Mouse (Mus musculus) thymus, adult 2 months (tissue): ENCODE results near the gene Rab23. TPM values are rescaled to one million over a fixed set of nuclear protein-coding genes. Genes with fewer than 3 reads are reported as not detected.
A peak's percentile ranks its signal among the peaks of the same experiment; 100 is the strongest.

Experiments
- DNase-seq: peaks from one replicate; pipeline ENCODE4 v3.0.0; 2021
- H3K27ac ChIP-seq: fragments of 200-500 bp; 2 replicates; pipeline ENCODE4 v1.5.1; 2012; ENCODE audit warnings: low read length, control low read depth; ENCODE audit not compliant: control insufficient read depth, insufficient read depth
- H3K27me3 ChIP-seq: fragments of 200-500 bp; 2 replicates; pipeline ENCODE4 v1.6.1; 2012; ENCODE audit warnings: mild to moderate bottlenecking, low read length, moderate library complexity, mixed read lengths; ENCODE audit not compliant: control insufficient read depth, insufficient read depth
- H3K36me3 ChIP-seq: fragments of 200-500 bp; 2 replicates; pipeline ENCODE4 v1.6.1; 2012; ENCODE audit warnings: mild to moderate bottlenecking, low read length, moderate library complexity; ENCODE audit not compliant: control insufficient read depth, insufficient read depth
- H3K4me1 ChIP-seq: fragments of 200-500 bp; replicated peaks from 2 replicates; pipeline ENCODE4 v1.6.1; 2012; ENCODE audit warnings: low read length; ENCODE audit not compliant: control insufficient read depth, insufficient read depth
- H3K4me3 ChIP-seq: fragments of 200-500 bp; 2 replicates; pipeline ENCODE4 v1.5.1; 2012; ENCODE audit warnings: mild to moderate bottlenecking, low read length, control low read depth, moderate library complexity; ENCODE audit not compliant: control insufficient read depth, insufficient read depth
- CTCF ChIP-seq: fragments of 200-500 bp; IDR thresholded peaks from 2 replicates; pipeline ENCODE4 v1.5.1; 2012; ENCODE audit warnings: mild to moderate bottlenecking, control low read depth, low read length, moderate library complexity, borderline replicate concordance; ENCODE audit not compliant: control insufficient read depth, poor library complexity, insufficient read depth; ENCODE audit errors: extremely low read depth
- POLR2A ChIP-seq: fragments of 200-500 bp; IDR thresholded peaks from 2 replicates; pipeline ENCODE4 v1.6.1; 2012; ENCODE audit warnings: mild to moderate bottlenecking, low read length, control low read depth, moderate library complexity; ENCODE audit not compliant: control insufficient read depth, poor library complexity, insufficient read depth; ENCODE audit errors: extremely low read depth
- WGBS: fragments of 180-500 bp; shearing (Covaris S2); methylation state at CpG from one replicate; pipeline ENCODE4 v1.1.7; 2018; 5-methylcytosine and 5-hydroxymethylcytosine counted together
- polyA plus RNA-seq: library from polyadenylated mRNA; depleted of rRNA; stranded (reverse); fragments of >200 nt; gene quantifications from 2 replicates; pipeline ENCODE4 v1.2.3, GENCODE M21; 2012

Gene Rab23
- polyA plus RNA-seq, 1 experiment = 3.4 TPM

DNA sequence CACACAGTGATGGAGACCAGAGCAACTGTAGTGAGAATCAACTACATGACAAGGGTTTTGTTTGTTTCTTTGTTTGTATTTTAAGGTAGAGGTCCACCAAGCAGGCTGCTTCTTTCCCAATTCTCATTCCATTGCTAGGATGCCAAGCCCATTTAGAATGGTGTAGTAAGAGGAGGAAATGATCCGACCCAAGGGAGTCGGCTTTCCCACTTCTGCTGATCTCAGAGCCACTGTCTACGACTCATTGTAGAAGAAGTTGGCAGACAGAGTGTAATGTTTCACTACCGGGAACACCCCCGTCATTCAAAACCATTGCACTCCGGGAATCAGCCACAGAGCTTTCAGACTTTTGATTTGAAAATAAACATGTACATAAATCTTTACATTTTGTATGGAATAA lies 4.8 kb downstream of the Rab23 start:
- peaks cover 2% of the 10 kb centered on the region; the same call in 1 of the 2 replicates for H3K4me1 ChIP-seq
- no peak overlapping the region for H3K4me3 ChIP-seq
- TF ChIP-seq CTCF = no peak
- TF ChIP-seq POLR2A = no peak
- no peak for DNase-seq
- 92% methylated on average over 6 of the region's 6 CpGs for WGBS
- H3K36me3 ChIP-seq = no peaks in the 10 kb centered on the region
- no peak overlapping the region for H3K27ac ChIP-seq
- no peaks in the 10 kb centered on the region for H3K27me3 ChIP-seq

DNA sequence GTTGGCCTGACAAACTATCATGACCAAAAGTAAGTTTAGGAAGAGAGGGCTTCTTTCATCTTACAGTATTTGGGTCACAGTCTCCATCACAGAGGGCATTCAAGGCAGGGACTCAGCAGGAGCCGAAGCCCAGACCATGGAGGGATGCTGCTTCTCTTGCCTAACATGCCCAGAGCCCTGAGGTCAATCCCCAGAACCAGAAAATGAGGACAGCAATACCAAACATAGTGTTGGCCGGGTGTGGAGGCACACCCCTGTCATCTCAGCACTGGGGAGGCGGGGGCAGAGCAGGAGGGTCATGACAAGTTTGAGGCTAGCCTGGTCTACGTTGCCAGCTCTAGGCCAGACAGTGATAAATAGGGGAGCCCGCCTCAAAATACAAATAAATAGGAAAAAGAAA lies 5.4 kb downstream of the Rab23 start:
- 92% methylated on average over 5 of the region's 5 CpGs for WGBS
- Histone ChIP-seq H3K36me3 (no peaks in the 10 kb centered on the region), H3K4me1 (peaks cover 2% of the 10 kb centered on the region; the same call in 1 of the 2 replicates), H3K27me3 (no peaks in the 10 kb centered on the region), H3K4me3 (no peak overlapping the region), H3K27ac (no peak overlapping the region)
- no peak for TF ChIP-seq CTCF
- no peak for TF ChIP-seq POLR2A
- DNase-seq = no peak

DNA sequence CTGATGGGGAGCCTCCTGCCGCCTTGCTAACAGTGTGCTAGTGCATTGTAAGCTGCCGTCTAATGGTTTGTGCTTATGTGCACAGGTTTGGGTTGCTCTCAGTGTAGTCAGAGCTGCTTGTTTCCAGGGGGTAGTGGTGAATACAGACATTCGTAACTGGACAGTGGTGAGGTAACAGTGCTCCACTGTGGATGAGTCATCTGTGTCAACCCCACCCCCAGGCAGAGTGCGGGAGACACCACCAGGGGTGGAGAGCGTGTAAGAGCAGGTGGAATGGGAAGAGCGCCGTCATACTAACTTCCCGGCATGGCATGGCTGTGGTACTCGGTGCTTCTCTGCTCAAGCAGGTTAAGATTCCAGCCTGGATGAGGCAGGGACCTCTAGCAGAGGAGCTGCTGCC lies 13.4 kb downstream of the Rab23 start:
- WGBS = 98% methylated on average over 9 of the region's 9 CpGs
- DNase-seq = no peak
- H3K27me3 ChIP-seq = no peaks in the 10 kb centered on the region
- no peak overlapping the region for H3K4me3 ChIP-seq
- no peak for TF ChIP-seq POLR2A
- no peak for TF ChIP-seq CTCF
- H3K4me1 ChIP-seq = no peaks in the 10 kb centered on the region
- H3K27ac ChIP-seq = no peak overlapping the region
- no peaks in the 10 kb centered on the region for H3K36me3 ChIP-seq

DNA sequence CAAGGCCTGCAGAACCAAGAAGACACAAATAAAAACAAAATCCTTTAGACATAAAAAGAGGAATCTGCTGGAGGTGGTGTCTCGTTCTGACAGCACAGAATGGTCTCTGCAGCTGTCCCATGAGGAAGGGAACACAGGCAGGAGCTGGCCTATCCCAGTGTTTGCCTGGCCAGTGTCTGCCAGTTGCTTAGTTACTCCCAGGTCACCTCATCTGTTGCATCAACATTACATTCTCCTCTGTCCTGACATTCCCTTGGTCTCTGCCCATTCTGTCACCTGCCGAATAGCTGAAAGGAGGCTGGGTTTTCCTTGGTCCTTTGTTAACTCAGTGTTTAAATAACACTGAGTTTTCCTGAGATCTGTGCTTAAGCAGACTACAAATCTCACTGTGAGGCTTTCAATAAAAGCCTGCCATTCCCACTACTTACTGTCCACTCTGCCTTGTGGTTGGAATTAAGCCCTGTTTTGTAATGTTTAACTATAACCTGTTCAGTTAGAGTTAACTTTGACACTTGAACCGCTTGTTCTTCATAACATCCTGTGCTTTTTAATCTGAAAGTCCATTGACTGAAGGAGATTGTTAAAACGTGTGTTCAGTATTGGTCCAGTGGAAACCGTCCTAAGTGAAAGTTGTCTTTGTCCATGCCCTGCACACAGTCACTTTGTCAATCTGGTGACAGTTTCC lies 14.5 kb downstream of the Rab23 start:
- DNase-seq = no peak
- WGBS = 90% methylated on average over 5 of the region's 5 CpGs
- Histone ChIP-seq H3K36me3 (no peaks in the 10 kb centered on the region), H3K27ac (no peak overlapping the region), H3K4me1 (no peaks in the 10 kb centered on the region), H3K27me3 (no peaks in the 10 kb centered on the region), H3K4me3 (no peak overlapping the region)
- TF ChIP-seq CTCF (no peak), POLR2A (no peak)

DNA sequence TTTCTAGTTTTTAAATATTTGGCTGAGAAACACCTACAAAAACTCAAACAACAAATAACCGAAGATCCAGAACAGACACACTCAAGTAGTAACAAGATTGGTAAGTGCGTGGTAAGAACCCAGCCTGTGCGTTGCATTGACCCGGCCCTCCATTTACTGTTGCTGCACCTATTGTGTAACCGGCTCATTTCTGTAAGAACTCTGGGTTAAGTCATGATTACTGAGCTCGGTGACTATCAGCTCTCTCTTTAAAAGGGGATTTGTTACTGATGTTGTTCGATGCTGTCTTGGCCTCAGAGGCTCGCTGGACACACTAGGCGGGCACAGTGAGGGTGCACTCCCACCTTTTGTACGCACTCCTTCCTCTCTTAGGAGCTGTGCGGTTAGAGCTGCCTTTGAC lies 18.6 kb downstream of the Rab23 start:
- WGBS = 92% methylated on average over 11 of the region's 11 CpGs
- no peak for DNase-seq
- no peaks in the 10 kb centered on the region for H3K27me3 ChIP-seq
- no peaks in the 10 kb centered on the region for H3K4me1 ChIP-seq
- no peak overlapping the region for H3K27ac ChIP-seq
- no peaks in the 10 kb centered on the region for H3K36me3 ChIP-seq
- H3K4me3 ChIP-seq = no peak overlapping the region
- TF ChIP-seq POLR2A = no peak
- TF ChIP-seq CTCF = no peak

DNA sequence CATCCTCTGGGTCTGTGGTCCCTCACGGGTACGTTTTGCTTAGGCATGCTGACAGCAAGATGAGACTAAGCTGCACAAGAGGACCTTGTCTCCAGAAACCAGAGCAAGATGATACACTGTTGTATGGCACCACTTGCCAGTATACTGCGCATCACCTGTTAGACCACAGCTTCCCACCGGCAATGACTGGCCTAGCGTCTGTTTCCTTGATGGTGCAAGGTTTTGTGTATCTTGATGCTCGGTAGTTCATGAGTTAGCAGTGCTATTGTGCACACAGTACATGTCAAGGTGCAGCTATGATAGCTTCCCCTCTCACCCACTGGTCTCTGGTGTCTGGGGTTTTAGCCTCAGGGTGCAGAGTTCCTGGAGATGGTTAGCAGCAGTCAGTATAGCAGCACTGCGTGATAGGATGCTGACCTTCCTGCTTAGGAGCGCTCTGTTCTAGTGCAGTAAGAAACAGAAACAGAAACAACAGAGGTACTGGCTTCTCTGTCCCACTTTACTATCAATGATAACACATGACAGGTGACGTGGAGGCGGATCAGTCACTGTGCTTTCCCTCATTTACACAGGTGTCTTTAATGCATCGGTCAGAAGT lies 19.1 kb downstream of the Rab23 start:
- no peaks in the 10 kb centered on the region for H3K4me1 ChIP-seq
- DNase-seq = no peak
- no peak overlapping the region for H3K27ac ChIP-seq
- no peaks in the 10 kb centered on the region for H3K27me3 ChIP-seq
- TF ChIP-seq POLR2A (no peak), CTCF (no peak)
- WGBS = 71% methylated on average over 11 of the region's 11 CpGs
- H3K4me3 ChIP-seq = no peak overlapping the region
- no peaks in the 10 kb centered on the region for H3K36me3 ChIP-seq

DNA sequence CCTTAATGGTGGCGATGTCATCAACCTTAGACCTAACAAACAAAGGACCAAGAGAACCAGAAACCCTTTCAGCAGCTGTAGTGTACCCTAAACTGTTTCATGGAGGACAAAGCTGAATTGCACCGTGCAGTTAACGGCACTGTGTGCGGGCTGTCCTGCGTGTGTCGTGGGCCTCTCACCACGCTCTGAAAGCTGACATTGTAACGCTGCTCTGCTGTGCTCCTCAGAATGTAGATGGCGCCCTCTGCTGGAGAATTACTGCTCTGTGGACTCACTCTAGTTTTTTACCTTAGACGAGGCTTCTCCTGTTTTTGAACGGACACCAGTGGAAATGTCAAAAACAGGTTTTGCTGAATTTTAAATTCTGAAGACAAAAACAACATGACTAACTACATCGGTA lies 19.6 kb downstream of the Rab23 start:
- 28% methylated on average over 12 of the region's 12 CpGs for WGBS
- peak; percentile 65; the same call in 1 of the 2 replicates for TF ChIP-seq CTCF
- TF ChIP-seq POLR2A = no peak
- peak; percentile 80 for DNase-seq
- H3K27ac ChIP-seq = no peak overlapping the region
- no peaks in the 10 kb centered on the region for H3K27me3 ChIP-seq
- H3K36me3 ChIP-seq = no peaks in the 10 kb centered on the region
- no peaks in the 10 kb centered on the region for H3K4me1 ChIP-seq
- no peak overlapping the region for H3K4me3 ChIP-seq
